Mouse (Mus musculus): Measurements from ENCODE around the gene Gal3st1. TPM values are rescaled to one million over a fixed set of nuclear protein-coding genes. Genes with fewer than 3 reads are reported as not detected.

Gal3st1 gene
- total and polyA plus RNA-seq, 2 experiments from 2014 or later = 0.14 TPM; not detected in 1

- Histone ChIP-seq H3K4me1 (ENCODE audit: control insufficient read depth, insufficient read depth) (peaks cover 11% of the 10 kb centered on the region), H3K4me2 (ENCODE audit: low read depth, low read length) (peak overlapping the region; percentile 74), H3K27me3 (ENCODE audit: control insufficient read depth, insufficient read depth, low read length) (no peaks in the 10 kb centered on the region), H3K4me3 (ENCODE audit: low read depth, low read length) (peak overlapping the region; percentile 75; the same call in 1 of the 2 replicates), H3K9me3 (replicated peaks; ENCODE audit: control insufficient read depth, low read length) (no peaks in the 10 kb centered on the region), H3K27ac (ENCODE audit: low read depth) (peak overlapping the region; percentile 83), H3K9ac (replicated peaks; ENCODE audit: low read depth, low read length) (0 out of 2 replicates have a peak overlapping the region, but pooled peaks have one; percentile 74), H3K36me3 (replicated peaks; ENCODE audit: control insufficient read depth, insufficient read depth, low read length) (peaks cover 4% of the 10 kb centered on the region)
- no peak for DNase-seq (ENCODE audit: low spot score)
- WGBS = 82% methylated on average over 10 of the region's 10 CpGs
- ATAC-seq (ENCODE audit: insufficient read depth, low read depth) = no peak
- TF ChIP-seq CTCF (IDR thresholded peaks at IDR 0.05; ENCODE audit: low read depth) = no peak
- no peak for TF ChIP-seq EP300 (IDR thresholded peaks at IDR 0.05; ENCODE audit: low read depth)
Measured at GRCm38 (mm10) chr11:3963155-3963554, 20.3 kb upstream of the Gal3st1 start.

- DNase-seq (ENCODE audit: low spot score) = peak; percentile 93
- peaks cover 8% of the 10 kb centered on the region for H3K36me3 ChIP-seq (replicated peaks; ENCODE audit: control insufficient read depth, insufficient read depth, low read length)
- peak within 1 kb of the TSS; percentile 75 for H3K4me3 ChIP-seq (ENCODE audit: low read depth, low read length)
- TF ChIP-seq CTCF (IDR thresholded peaks at IDR 0.05; ENCODE audit: low read depth) (no peak), EP300 (IDR thresholded peaks at IDR 0.05; ENCODE audit: low read depth) (peak; percentile 92)
- H3K4me2 ChIP-seq (ENCODE audit: low read depth, low read length) = peak within 1 kb of the TSS; percentile 74
- H3K9me3 ChIP-seq (replicated peaks; ENCODE audit: control insufficient read depth, low read length) = no peaks in the 10 kb centered on the region
- under 1% methylated on average over 31 of the region's 31 CpGs for WGBS
- peak within 1 kb of the TSS; percentile 74 for H3K9ac ChIP-seq (replicated peaks; ENCODE audit: low read depth, low read length)
- no peaks in the 10 kb centered on the region for H3K27me3 ChIP-seq (ENCODE audit: control insufficient read depth, insufficient read depth, low read length)
- peak within 1 kb of the TSS; percentile 83 for H3K27ac ChIP-seq (ENCODE audit: low read depth)
- ATAC-seq (ENCODE audit: insufficient read depth, low read depth) = peak; percentile 94
- H3K4me1 ChIP-seq (ENCODE audit: control insufficient read depth, insufficient read depth) = peaks cover 11% of the 10 kb centered on the region
Measured at GRCm38 (mm10) chr11:3963610-3964415, 19.6 kb upstream of the Gal3st1 start, which contains the start of gene Pes1. Gene Pes1, plus strand, starts transcription at chr11:3963975.

- Histone ChIP-seq H3K4me2 (ENCODE audit: low read depth, low read length) (peak overlapping the region; percentile 74), H3K27ac (ENCODE audit: low read depth) (peak overlapping the region; percentile 83), H3K36me3 (replicated peaks; ENCODE audit: control insufficient read depth, insufficient read depth, low read length) (peaks cover 15% of the 10 kb centered on the region), H3K4me1 (ENCODE audit: control insufficient read depth, insufficient read depth) (peaks cover 11% of the 10 kb centered on the region), H3K9ac (replicated peaks; ENCODE audit: low read depth, low read length) (peak overlapping the region; percentile 74), H3K4me3 (ENCODE audit: low read depth, low read length) (peak overlapping the region; percentile 75), H3K27me3 (ENCODE audit: control insufficient read depth, insufficient read depth, low read length) (no peaks in the 10 kb centered on the region), H3K9me3 (replicated peaks; ENCODE audit: control insufficient read depth, low read length) (no peaks in the 10 kb centered on the region)
- TF ChIP-seq CTCF (IDR thresholded peaks at IDR 0.05; ENCODE audit: low read depth) = no peak
- TF ChIP-seq EP300 (IDR thresholded peaks at IDR 0.05; ENCODE audit: low read depth) = no peak
- no peak for DNase-seq (ENCODE audit: low spot score)
- WGBS = 11% methylated on average over 11 of the region's 11 CpGs
- ATAC-seq (ENCODE audit: insufficient read depth, low read depth) = no peak; the same call in 1 of the 2 replicates
Measured at GRCm38 (mm10) chr11:3964416-3965172, 18.8 kb upstream of the Gal3st1 start.

GRCm38 (mm10) chr11:3969837-3970236 is 13.6 kb upstream of the Gal3st1 start:
- ATAC-seq (ENCODE audit: insufficient read depth, low read depth) = no peak
- Histone ChIP-seq H3K4me1 (ENCODE audit: control insufficient read depth, insufficient read depth) (peaks cover 5% of the 10 kb centered on the region), H3K9ac (replicated peaks; ENCODE audit: low read depth, low read length) (no peak overlapping the region), H3K4me3 (ENCODE audit: low read depth, low read length) (no peak overlapping the region), H3K36me3 (replicated peaks; ENCODE audit: control insufficient read depth, insufficient read depth, low read length) (peaks cover 66% of the 10 kb centered on the region), H3K27me3 (ENCODE audit: control insufficient read depth, insufficient read depth, low read length) (no peaks in the 10 kb centered on the region), H3K9me3 (replicated peaks; ENCODE audit: control insufficient read depth, low read length) (no peaks in the 10 kb centered on the region), H3K27ac (ENCODE audit: low read depth) (no peak overlapping the region), H3K4me2 (ENCODE audit: low read depth, low read length) (no peak overlapping the region)
- WGBS = 75% methylated on average over 3 of the region's 3 CpGs
- TF ChIP-seq EP300 (IDR thresholded peaks at IDR 0.05; ENCODE audit: low read depth) (no peak), CTCF (IDR thresholded peaks at IDR 0.05; ENCODE audit: low read depth) (no peak)
- DNase-seq (ENCODE audit: low spot score) = no peak

- Histone ChIP-seq H3K27ac (ENCODE audit: low read depth) (no peak overlapping the region), H3K9ac (replicated peaks; ENCODE audit: low read depth, low read length) (no peak overlapping the region), H3K36me3 (replicated peaks; ENCODE audit: control insufficient read depth, insufficient read depth, low read length) (peaks cover 71% of the 10 kb centered on the region), H3K9me3 (replicated peaks; ENCODE audit: control insufficient read depth, low read length) (no peaks in the 10 kb centered on the region), H3K4me3 (ENCODE audit: low read depth, low read length) (no peak overlapping the region), H3K27me3 (ENCODE audit: control insufficient read depth, insufficient read depth, low read length) (no peaks in the 10 kb centered on the region), H3K4me1 (ENCODE audit: control insufficient read depth, insufficient read depth) (no peaks in the 10 kb centered on the region), H3K4me2 (ENCODE audit: low read depth, low read length) (no peak overlapping the region)
- DNase-seq (ENCODE audit: low spot score) (no peak), ATAC-seq (ENCODE audit: insufficient read depth, low read depth) (no peak)
- TF ChIP-seq CTCF (IDR thresholded peaks at IDR 0.05; ENCODE audit: low read depth) (no peak), EP300 (IDR thresholded peaks at IDR 0.05; ENCODE audit: low read depth) (no peak)
- 96% methylated on average over 7 of the region's 7 CpGs for WGBS
Measured at GRCm38 (mm10) chr11:3970361-3970760, 13.1 kb upstream of the Gal3st1 start.
